13 mouse cellular contexts compared by ENCODE assay signal in genomic region chr3:85398483-85398835, GRCm38 (mm10).
DNase-seq lines count a peak whose midpoint lies in the region.
"Had no signal": no experiment of that assay in that cellular context is flagged by ENCODE, and none has a peak within 500 bp of the region (broad histone marks: within the 10 kb centered on the region; RNA-seq: fewer than 3 reads in every experiment).

No protein-coding gene starts in this region.

- intact Hi-C loops in left cerebral cortex, postnatal 4 days (cut with DNase I), result no loop called here
- intact Hi-C loops in left cerebral cortex, postnatal 10 days (cut with DNase I), result no loop called here

- DNase-seq in left cerebral cortex, postnatal 4 days, result peak; percentile 35
- no peak for DNase-seq in left cerebral cortex, postnatal 10 days (ENCODE audit: extremely low spot score in 1 of 2, low spot score in 2 of 2)
- peak; percentile 84 to 90 for DNase-seq in cerebellum, adult 18-20 months
- DNase-seq in cerebellum, adult 9-11 months, result peak; percentile 98
- peak; percentile 82 to 85 for DNase-seq in cerebellum, postnatal 36 days
- DNase-seq in liver, result no peak
- DNase-seq in kidney, adult 9 months, result no peak
- no peak for DNase-seq in urinary bladder, postnatal 4 days (ENCODE audit: low spot score in 2 of 2)
- DNase-seq: adrenal gland, adult 2 months; adrenal gland, postnatal 25 days; embryo, embryonic 11 days; gastrocnemius, postnatal 10 days; heart, adult 2 months had no signal

Comparison
In these comparisons a context has a peak if more than half of its experiments do, and no peak if none do; other contexts are left out.
1. DNase-seq: peak in left cerebral cortex, postnatal 4 days (single experiment), cerebellum, adult 18-20 months (2 of 2), cerebellum, adult 9-11 months (single experiment) and cerebellum, postnatal 36 days (2 of 2); none in left cerebral cortex, postnatal 10 days (0 of 2), liver (single experiment), kidney, adult 9 months (single experiment) and urinary bladder, postnatal 4 days (0 of 2).